Mouse (Mus musculus) forebrain, embryonic 11.5 days (tissue): ENCODE measurements around the gene Mest. TPM values are rescaled to one million over a fixed set of nuclear protein-coding genes. Genes with fewer than 3 reads are reported as not detected.

ENCODE experiments used
- ATAC-seq: fragments of 200-750 bp; cut with Nextera tagmentation; replicated peaks from 2 replicates; pipeline ENCODE4 v1.8.0; 2017; ENCODE audit warnings: moderate TSS enrichment; ENCODE audit not compliant: low FRiP score
- DNase-seq: peaks from one replicate; pipeline ENCODE4 v3.0.0-alpha.2; 2017; ENCODE audit warnings: low spot score
- H3K27ac ChIP-seq: fragments of 300-500 bp; sonication (generic); 2 replicates; pipeline ENCODE4 v1.5.1; 2014; ENCODE audit warnings: low read depth, low read length
- H3K27me3 ChIP-seq: fragments of 300-500 bp; sonication (generic); 2 replicates; pipeline ENCODE4 v1.6.1; 2014; ENCODE audit warnings: mild to moderate bottlenecking, low read length, mixed read lengths; ENCODE audit not compliant: control insufficient read depth, insufficient read depth
- H3K36me3 ChIP-seq: fragments of 300-500 bp; sonication (generic); 2 replicates; pipeline ENCODE4 v1.6.1; 2014; ENCODE audit warnings: mild to moderate bottlenecking, low read length, moderate library complexity, mixed read lengths; ENCODE audit not compliant: control insufficient read depth, insufficient read depth
- H3K4me1 ChIP-seq: fragments of 300-500 bp; sonication (generic); replicated peaks from 2 replicates; pipeline ENCODE4 v1.6.1; 2014; ENCODE audit warnings: low read length, mixed read lengths; ENCODE audit not compliant: control insufficient read depth, insufficient read depth
- H3K4me2 ChIP-seq: fragments of 300-500 bp; sonication (generic); 2 replicates; pipeline ENCODE4 v1.6.1; 2014; ENCODE audit warnings: low read depth, mild to moderate bottlenecking, low read length, moderate library complexity, mixed read lengths; ENCODE audit not compliant: severe bottlenecking
- H3K4me3 ChIP-seq: fragments of 300-500 bp; sonication (generic); 2 replicates; pipeline ENCODE4 v1.5.1; 2014; ENCODE audit warnings: low read depth, low read length
- H3K9ac ChIP-seq: fragments of 300-500 bp; sonication (generic); 2 replicates; pipeline ENCODE4 v1.6.1; 2014; ENCODE audit warnings: low read length
- H3K9me3 ChIP-seq: fragments of 300-500 bp; sonication (generic); 2 replicates; pipeline ENCODE4 v1.6.1; 2016; ENCODE audit warnings: low read length, mixed read lengths; ENCODE audit not compliant: control insufficient read depth
- WGBS: fragments of 180-500 bp; shearing (Covaris S2); extraction: QIAGEN DNeasy Blood & Tissue Kit; methylation state at CpG from one replicate; pipeline ENCODE4 v1.1.7; 2014; 5-methylcytosine and 5-hydroxymethylcytosine counted together
- polyA plus RNA-seq: library from polyadenylated mRNA; unstranded; fragments of >200 nt; fragmentation: Nextera tagmentation; extraction: Ambion mirVana; gene quantifications from 2 replicates; pipeline ENCODE4 v1.2.1, GENCODE M21; 2014

Mest gene
- polyA plus RNA-seq, 1 experiment from 2014 or later = 1,661 TPM

DNA sequence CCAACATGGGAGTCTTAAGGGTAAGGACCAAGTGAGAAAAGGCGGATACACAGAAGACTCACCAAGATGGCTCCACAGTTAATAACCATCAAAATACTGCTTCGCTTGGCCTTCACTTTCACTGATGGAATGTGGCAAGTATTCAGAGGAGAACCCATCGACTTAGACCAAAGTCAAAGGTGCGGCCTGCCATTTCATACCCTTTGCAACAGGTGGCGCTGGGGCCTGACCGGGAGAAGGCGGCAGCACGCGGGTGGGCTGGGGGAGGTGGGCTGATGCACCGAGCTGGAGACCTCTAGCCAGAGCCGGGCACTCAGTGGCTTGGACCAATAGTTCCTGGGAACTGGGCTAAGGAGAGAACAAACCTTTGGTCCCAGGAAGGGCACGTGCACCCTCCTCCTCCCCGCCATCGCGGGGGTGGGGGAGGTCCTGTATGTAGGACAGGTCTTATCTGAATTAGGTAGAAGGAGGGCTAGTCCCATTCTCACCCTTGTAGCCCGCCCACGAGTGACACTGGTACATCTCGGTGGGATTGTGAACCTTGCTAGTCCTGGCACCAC is 9.3 kb downstream of the Mest start:
- peaks cover 7% of the 10 kb centered on the region; the same call in 1 of the 2 replicates for H3K4me1 ChIP-seq
- no peak overlapping the region for H3K4me3 ChIP-seq

DNA sequence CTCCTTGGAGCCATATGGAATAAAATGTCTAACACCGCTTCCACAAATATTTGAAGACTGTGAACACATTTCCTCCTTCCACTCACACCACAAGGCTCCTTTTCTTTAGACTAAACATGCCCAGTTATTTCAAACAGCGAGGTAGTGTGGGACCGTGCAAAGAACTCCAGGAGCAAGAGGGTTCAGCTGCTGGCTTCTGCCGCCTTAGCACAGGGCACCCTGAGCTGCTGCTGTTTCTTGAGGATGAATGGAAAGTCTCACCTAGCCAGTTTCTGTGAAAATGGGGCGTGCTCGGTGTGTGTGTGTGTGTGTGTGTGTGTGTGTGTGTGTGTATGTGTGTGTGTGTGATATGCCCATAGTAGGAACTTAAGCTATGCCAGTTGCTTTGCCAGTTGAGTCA is 11.1 kb downstream of the Mest start:
- Histone ChIP-seq H3K9me3 (peaks cover 29% of the 10 kb centered on the region), H3K4me1 (peaks cover 7% of the 10 kb centered on the region; the same call in 1 of the 2 replicates), H3K4me2 (peak overlapping the region; percentile 52; the same call in 1 of the 2 replicates), H3K36me3 (no peaks in the 10 kb centered on the region), H3K27ac (peak overlapping the region; percentile 95), H3K9ac (peak overlapping the region; percentile 67; the same call in 1 of the 2 replicates), H3K4me3 (no peak overlapping the region), H3K27me3 (no peaks in the 10 kb centered on the region)
- WGBS = 65% methylated on average over 6 of the region's 6 CpGs
- ATAC-seq (no peak), DNase-seq (no peak)

More for the DNA sequence above, 9.3 kb downstream of the Mest start:
- no peak for DNase-seq
- H3K27me3 ChIP-seq = no peaks in the 10 kb centered on the region
- H3K4me2 ChIP-seq = peak overlapping the region; percentile 18; the same call in 1 of the 2 replicates
- H3K9me3 ChIP-seq = peaks cover 13% of the 10 kb centered on the region
- ATAC-seq = no peak
- WGBS = 40% methylated on average over 18 of the region's 18 CpGs
- H3K9ac ChIP-seq = peak overlapping the region; percentile 21; the same call in 1 of the 2 replicates
- H3K36me3 ChIP-seq = no peaks in the 10 kb centered on the region
- 0 out of 2 replicates have a peak overlapping the region, but pooled peaks have one; percentile 95 for H3K27ac ChIP-seq

DNA sequence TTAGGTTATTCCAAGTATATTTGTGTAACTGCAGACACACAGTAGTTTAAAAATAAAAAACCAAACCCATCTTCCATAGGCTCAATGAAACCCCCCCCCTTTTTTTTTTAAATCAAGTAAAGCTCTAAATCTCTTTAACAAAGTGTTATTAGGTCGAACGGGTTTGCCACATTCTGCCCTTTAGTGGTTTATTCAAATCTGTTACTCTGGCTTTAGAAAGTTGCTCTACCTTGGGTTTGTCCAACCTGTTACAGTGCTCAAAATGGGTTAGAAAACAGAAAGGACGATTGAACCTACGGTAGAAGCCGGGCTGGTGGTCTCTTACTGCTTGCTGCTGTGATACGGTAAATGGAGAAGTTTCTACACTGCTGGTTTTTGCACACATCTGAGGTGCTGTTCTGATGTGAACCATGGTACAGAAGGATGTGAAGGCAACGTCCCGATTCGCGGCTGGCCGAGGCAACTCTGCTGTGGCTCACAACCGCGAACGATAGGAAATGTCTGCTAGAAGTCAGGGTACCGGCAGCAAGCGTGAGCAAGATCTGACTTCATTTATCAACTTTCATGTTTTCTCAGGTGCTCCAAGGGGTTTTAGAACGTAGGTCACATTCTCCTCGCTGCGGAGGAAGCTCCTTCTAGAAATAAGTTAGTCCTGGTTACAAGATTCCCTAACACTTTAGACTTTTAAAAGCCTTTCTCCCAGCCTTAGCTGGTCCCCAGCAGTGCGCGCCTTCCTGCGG is 11.8 kb downstream of the Mest start:
- 0 out of 2 replicates have a peak, but pooled peaks have one; percentile 1 for ATAC-seq
- H3K27me3 ChIP-seq = no peaks in the 10 kb centered on the region
- H3K9ac ChIP-seq = peak overlapping the region; percentile 67
- WGBS = 53% methylated on average over 22 of the region's 22 CpGs
- H3K4me1 ChIP-seq = peaks cover 4% of the 10 kb centered on the region; the same call in 1 of the 2 replicates
- peak overlapping the region; percentile 52 for H3K4me2 ChIP-seq
- no peaks in the 10 kb centered on the region; the same call in 1 of the 2 replicates for H3K36me3 ChIP-seq
- peak overlapping the region; percentile 95 for H3K27ac ChIP-seq
- DNase-seq = no peak
- peak overlapping the region; percentile 11 for H3K4me3 ChIP-seq
- H3K9me3 ChIP-seq = peaks cover 33% of the 10 kb centered on the region

DNA sequence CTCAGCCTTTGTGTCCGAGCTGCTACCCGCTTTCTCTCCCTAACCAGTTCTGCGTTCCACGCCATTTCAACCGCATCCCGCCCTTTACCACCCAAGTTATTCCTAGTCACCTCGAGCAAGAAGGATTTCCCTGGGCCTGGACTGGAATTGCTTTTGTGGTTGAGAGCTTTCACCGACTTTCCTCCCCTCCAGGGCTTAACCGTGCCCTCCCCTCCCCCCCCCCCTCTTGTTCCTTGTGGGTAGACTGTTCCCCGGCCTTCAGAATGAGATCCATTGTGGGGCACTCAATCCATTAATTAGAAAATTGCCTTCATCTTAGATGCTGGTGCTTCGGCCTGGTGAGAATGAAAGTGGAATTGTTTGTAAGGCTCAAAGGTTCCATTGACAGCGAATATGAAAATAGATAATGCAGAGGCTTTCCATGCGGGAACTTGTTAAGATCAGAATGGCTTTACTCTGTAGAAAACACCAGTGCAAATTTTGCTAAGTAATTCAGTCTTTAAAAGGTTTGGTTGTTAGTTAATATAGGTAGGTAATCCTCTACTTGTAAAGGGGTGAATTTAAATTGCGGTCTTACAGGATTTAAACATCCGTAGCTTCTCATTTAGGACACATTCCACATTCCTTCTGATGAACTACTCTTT is 12.5 kb downstream of the Mest start:
- Histone ChIP-seq H3K4me3 (peak overlapping the region; percentile 11), H3K9me3 (peaks cover 33% of the 10 kb centered on the region), H3K4me2 (peak overlapping the region; percentile 52), H3K4me1 (peaks cover 6% of the 10 kb centered on the region; the same call in 1 of the 2 replicates), H3K27me3 (no peaks in the 10 kb centered on the region), H3K27ac (peak overlapping the region; percentile 95), H3K36me3 (no peaks in the 10 kb centered on the region; the same call in 1 of the 2 replicates), H3K9ac (peak overlapping the region; percentile 67)
- 46% methylated on average over 15 of the region's 15 CpGs for WGBS
- ATAC-seq (peak; percentile 25; the same call in 1 of the 2 replicates), DNase-seq (peak; percentile 75)

DNA sequence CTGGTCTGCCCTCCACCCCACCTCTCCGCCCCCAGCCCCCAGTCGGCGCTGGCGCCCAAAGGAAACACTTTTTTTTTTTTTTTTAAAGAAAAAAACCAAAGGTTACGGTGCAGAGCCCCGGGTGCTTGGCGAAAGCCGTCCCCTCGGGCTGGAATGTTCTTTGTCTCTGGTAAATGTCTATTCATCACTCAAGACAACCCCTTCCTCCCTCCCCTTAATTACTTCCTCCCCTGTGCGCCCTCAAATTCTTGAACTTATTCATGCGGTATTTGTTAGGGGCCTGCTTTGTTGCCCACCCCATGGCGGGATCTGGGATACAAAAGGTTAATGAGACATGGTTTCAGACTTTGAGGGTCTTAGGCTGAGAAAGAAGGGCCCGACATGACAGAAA is 13.0 kb downstream of the Mest start:
- peak; percentile 42 for ATAC-seq
- peak overlapping the region; percentile 0; the same call in 1 of the 2 replicates for H3K9ac ChIP-seq
- H3K4me2 ChIP-seq = peak overlapping the region; percentile 52; the same call in 1 of the 2 replicates

DNA sequence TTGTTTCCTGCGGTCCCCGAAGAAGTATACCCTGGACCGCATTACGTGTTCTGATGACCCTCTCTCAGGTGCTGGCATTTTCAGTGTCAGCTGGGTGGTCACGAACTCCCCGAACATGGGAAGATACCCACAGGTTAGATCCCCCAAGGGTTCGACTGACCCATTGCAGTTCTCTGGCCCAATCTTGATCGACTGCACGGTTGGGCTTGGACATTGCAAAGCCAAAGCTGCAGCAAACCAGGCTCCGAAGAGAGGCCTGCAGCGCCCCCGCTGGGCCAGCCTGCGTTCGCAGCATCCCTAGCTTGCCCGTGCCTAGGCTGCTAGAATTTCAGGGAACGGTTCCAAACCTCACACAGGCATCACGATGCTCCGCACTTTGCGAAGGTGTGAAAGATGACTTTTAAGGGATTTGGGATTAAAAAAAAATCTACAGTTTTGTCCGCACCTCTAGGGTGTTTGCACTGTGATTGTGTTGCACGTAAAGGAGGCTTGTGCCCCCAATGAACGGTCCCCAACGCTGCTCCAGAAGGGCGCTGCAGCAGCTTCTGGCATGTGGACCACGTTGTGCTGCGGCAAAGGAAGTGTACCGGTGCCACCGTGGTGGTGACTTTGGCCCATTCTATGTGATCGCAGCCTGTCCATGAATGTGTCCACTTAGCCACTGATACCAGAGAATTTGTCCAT is 13.7 kb downstream of the Mest start:
- peaks cover 33% of the 10 kb centered on the region for H3K9me3 ChIP-seq
- H3K27me3 ChIP-seq = no peaks in the 10 kb centered on the region
- peak; percentile 87 for DNase-seq
- peak overlapping the region; percentile 95 for H3K27ac ChIP-seq
- H3K4me3 ChIP-seq = peak overlapping the region; percentile 56
- H3K4me2 ChIP-seq = peak overlapping the region; percentile 52
- 46% methylated on average over 29 of the region's 29 CpGs for WGBS
- H3K4me1 ChIP-seq = peaks cover 6% of the 10 kb centered on the region; the same call in 1 of the 2 replicates
- peak; percentile 66 for ATAC-seq
- no peaks in the 10 kb centered on the region; the same call in 1 of the 2 replicates for H3K36me3 ChIP-seq
- peak overlapping the region; percentile 50 for H3K9ac ChIP-seq

More for the DNA sequence above, 13.0 kb downstream of the Mest start:
- Histone ChIP-seq H3K27me3 (no peaks in the 10 kb centered on the region), H3K4me1 (peaks cover 6% of the 10 kb centered on the region; the same call in 1 of the 2 replicates), H3K36me3 (no peaks in the 10 kb centered on the region; the same call in 1 of the 2 replicates), H3K9me3 (peaks cover 33% of the 10 kb centered on the region), H3K4me3 (peak overlapping the region; percentile 56; the same call in 1 of the 2 replicates), H3K27ac (peak overlapping the region; percentile 95)
- DNase-seq = peak; percentile 79
- WGBS = 51% methylated on average over 13 of the region's 13 CpGs

DNA sequence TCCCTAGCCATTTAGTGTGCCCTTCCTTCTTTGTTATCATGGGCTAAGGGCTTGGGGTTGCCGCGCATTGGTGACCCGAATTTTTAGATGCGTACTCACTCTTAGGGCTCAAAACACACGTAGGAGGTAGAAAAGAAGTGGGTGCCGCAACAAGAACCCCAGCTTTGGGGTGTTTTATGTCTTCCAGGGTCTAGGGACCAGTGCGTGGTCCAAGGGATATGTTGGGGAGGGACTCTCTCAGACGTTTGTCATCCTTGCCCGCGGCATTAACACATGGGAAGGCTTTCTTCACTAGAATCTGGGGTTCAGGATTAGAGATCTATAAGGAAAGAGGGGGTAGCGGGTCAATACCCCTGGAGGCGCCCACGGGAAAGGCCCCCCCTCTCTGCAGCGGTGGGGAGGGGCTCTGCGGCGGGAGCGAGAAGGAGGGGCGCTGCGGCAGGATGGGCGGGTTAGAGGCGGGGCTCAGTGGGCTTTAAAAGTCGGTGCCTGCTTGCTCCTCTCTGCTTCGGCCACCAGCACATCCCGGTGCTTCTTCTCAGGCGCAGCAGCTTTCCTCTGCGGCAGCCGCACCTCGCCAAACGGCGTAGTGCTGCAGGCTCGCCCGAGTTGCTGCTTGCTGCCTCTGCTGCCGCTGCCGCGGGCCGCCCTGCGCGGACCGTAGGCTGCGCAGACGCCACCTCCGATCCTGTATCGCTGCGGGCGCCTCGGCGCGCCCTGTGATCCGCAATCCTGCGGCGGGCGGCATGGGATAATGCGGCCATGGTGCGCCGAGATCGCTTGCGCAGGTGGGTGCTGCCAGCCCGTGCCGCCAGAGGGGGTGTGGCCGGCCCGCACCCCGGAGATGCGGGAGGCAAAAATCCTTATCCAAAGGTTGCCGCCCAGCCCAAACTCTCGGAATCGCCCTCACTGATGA is 14.5 kb downstream of the Mest start:
- H3K4me3 ChIP-seq = peak overlapping the region; percentile 56
- ATAC-seq (peak; percentile 69), DNase-seq (peak; percentile 90)
- WGBS = 55% methylated on average over 66 of the region's 66 CpGs
- no peaks in the 10 kb centered on the region; the same call in 1 of the 2 replicates for H3K36me3 ChIP-seq
- H3K9me3 ChIP-seq = peaks cover 33% of the 10 kb centered on the region
- peak overlapping the region; percentile 52 for H3K4me2 ChIP-seq
- H3K27me3 ChIP-seq = no peaks in the 10 kb centered on the region
- H3K27ac ChIP-seq = peak overlapping the region; percentile 95
- peaks cover 6% of the 10 kb centered on the region; the same call in 1 of the 2 replicates for H3K4me1 ChIP-seq
- H3K9ac ChIP-seq = peak overlapping the region; percentile 82
